Comparison of ENCODE assay signal across 26 mouse cellular contexts in the genomic region with DNA sequence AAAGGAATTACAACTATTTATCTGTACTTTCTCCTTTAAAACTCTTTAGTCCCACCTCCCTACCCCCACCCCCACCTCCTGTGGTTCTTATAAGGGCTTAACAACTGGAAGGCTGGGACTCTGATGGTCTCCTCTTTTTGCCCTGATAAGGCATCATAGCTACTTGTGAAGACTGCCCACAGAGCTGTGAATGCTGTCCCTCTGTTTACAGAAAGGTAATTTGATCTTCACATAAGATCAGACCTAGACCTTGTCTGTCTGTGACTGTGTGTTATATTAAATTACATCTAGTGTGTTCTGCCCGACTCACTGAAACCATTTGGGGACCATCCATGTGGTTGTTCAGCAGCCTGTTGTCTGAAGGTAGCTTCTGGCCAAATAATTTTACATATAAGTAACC.
DNase-seq lines count a peak whose midpoint lies in the region; ATAC-seq and TF ChIP-seq lines count a peak whose summit lies in the region.
"Had no signal": no experiment of that assay in that cellular context is flagged by ENCODE, and none has a peak within 500 bp of the region (broad histone marks: within the 10 kb centered on the region; RNA-seq: fewer than 3 reads in every experiment).

No protein-coding gene starts in this region.

- no peaks in the 10 kb centered on the region for H3K27me3 ChIP-seq in kidney, embryonic 15.5 days
- H3K27me3 ChIP-seq in myocyte (ENCODE audit: control insufficient read depth, insufficient read depth, insufficient read length), result no peaks in the 10 kb centered on the region
- H3K27me3 ChIP-seq: CH12.LX; embryonic facial prominence, embryonic 13.5 days; embryonic facial prominence, embryonic 15.5 days; forebrain, embryonic 12.5 days; Patski had no signal

- peak; percentile 74; the same call in 1 of the 2 replicates for ATAC-seq in kidney, embryonic 15.5 days (replicated peaks; ENCODE audit: low FRiP score)
- ATAC-seq: activated CD4-positive, CD25-positive, alpha-beta regulatory T cell, adult 4 months; CD4-positive, CD25-positive, alpha-beta regulatory T cell, adult 4 months; forebrain, embryonic 14.5 days; forebrain, embryonic 16.5 days; Patski had no signal

- H3K4me3 ChIP-seq in kidney, embryonic 15.5 days (replicated peaks), result no peak overlapping the region
- H3K4me3 ChIP-seq in myocyte, result no peak overlapping the region
- H3K4me3 ChIP-seq: embryonic facial prominence, embryonic 13.5 days; embryonic facial prominence, embryonic 15.5 days; erythroblast, embryonic 14.5 days; forebrain, embryonic 10.5 days; forebrain, embryonic 12.5 days had no signal

- H3K79me2 ChIP-seq in myocyte (ENCODE audit: control insufficient read depth, insufficient read depth), result no peaks in the 10 kb centered on the region

- no peak overlapping the region for H3ac ChIP-seq in myocyte (ENCODE audit: control insufficient read depth, insufficient read length)

- no peaks in the 10 kb centered on the region for H3K36me3 ChIP-seq in kidney, embryonic 15.5 days
- no peaks in the 10 kb centered on the region for H3K36me3 ChIP-seq in myocyte (ENCODE audit: control insufficient read depth, insufficient read depth)
- H3K36me3 ChIP-seq: embryonic facial prominence, embryonic 13.5 days; embryonic facial prominence, embryonic 15.5 days; forebrain, embryonic 10.5 days; forebrain, embryonic 12.5 days; G1E had no signal

- no peak overlapping the region for H3K9ac ChIP-seq in kidney, embryonic 15.5 days
- H3K9ac ChIP-seq: embryonic facial prominence, embryonic 13.5 days; embryonic facial prominence, embryonic 15.5 days; forebrain, embryonic 12.5 days had no signal

- H3K4me1 ChIP-seq in kidney, embryonic 15.5 days, result no peaks in the 10 kb centered on the region
- H3K4me1 ChIP-seq: embryonic facial prominence, embryonic 13.5 days; embryonic facial prominence, embryonic 15.5 days; forebrain, embryonic 12.5 days had no signal

- no peak overlapping the region for H3K27ac ChIP-seq in kidney, embryonic 15.5 days
- H3K27ac ChIP-seq: embryonic facial prominence, embryonic 13.5 days; embryonic facial prominence, embryonic 15.5 days; forebrain, embryonic 10.5 days; forebrain, embryonic 12.5 days had no signal

- H3K4me2 ChIP-seq in kidney, embryonic 15.5 days, result no peak overlapping the region
- no peak overlapping the region for H3K4me2 ChIP-seq in myocyte (ENCODE audit: low read depth)
- H3K4me2 ChIP-seq: embryonic facial prominence, embryonic 13.5 days; embryonic facial prominence, embryonic 15.5 days; forebrain, embryonic 12.5 days had no signal

- peak; percentile 19 for DNase-seq in embryo, embryonic 10.5 days (ENCODE audit: low spot score)
- DNase-seq in embryo, embryonic 11 days, result no peak
- DNase-seq in kidney, postnatal 10 days, result no peak
- DNase-seq: adrenal gland, postnatal 10 days; adrenal gland, postnatal 25 days; B cell, adult 2 months; cerebellum, adult 11 months; cerebellum, adult 18-20 months; cerebellum, adult 8-10 months; cerebellum, adult 9-11 months; cerebellum, postnatal 14 days; cerebellum, postnatal 36 days had no signal

- no peak for TF ChIP-seq POLR2A in myocyte (IDR thresholded peaks at IDR 0.05; ENCODE audit: insufficient read length, low read depth)

- no peaks in the 10 kb centered on the region for H3K9me3 ChIP-seq in kidney, embryonic 15.5 days (replicated peaks)
- H3K9me3 ChIP-seq: embryonic facial prominence, embryonic 13.5 days; embryonic facial prominence, embryonic 15.5 days; forebrain, embryonic 10.5 days; forebrain, embryonic 12.5 days; G1E had no signal

- 21% methylated on average over 1 of the region's 1 CpGs for WGBS in kidney, embryonic 15.5 days

TF ChIP-seq in myocyte, 11 proteins besides CTCF, POLR2A, EP300 and RAD21:
- TF ChIP-seq E2F4 (IDR thresholded peaks at IDR 0.05; ENCODE audit: insufficient read depth) (no peak), MYOD1 (IDR thresholded peaks at IDR 0.05; ENCODE audit: control insufficient read depth in 1 of 3, insufficient read length in 2 of 3, low read depth in 2 of 3) (no peak), TCF12 (IDR thresholded peaks at IDR 0.05; ENCODE audit: insufficient read depth, poor library complexity, severe bottlenecking) (no peak), USF1 (IDR thresholded peaks at IDR 0.05; ENCODE audit: low read depth) (no peak), TCF3 (IDR thresholded peaks at IDR 0.05; ENCODE audit: insufficient read length, low read depth) (no peak), MAX (IDR thresholded peaks at IDR 0.05; ENCODE audit: low read depth) (no peak), REST (IDR thresholded peaks at IDR 0.05; ENCODE audit: insufficient read depth, insufficient read length) (no peak), SRF (IDR thresholded peaks at IDR 0.05; ENCODE audit: control insufficient read depth, insufficient read length, low read depth) (peak; percentile 69)
TF ChIP-seq in myocyte: peak in this region for 1.
